9 mouse cellular contexts compared by ENCODE assay signal in genomic region chr17:48585902-48586359, GRCm38 (mm10).
DNase-seq lines count a peak whose midpoint lies in the region; ATAC-seq and TF ChIP-seq lines count a peak whose summit lies in the region.
"Had no signal": no experiment of that assay in that cellular context is flagged by ENCODE, and none has a peak within 500 bp of the region (broad histone marks: within the 10 kb centered on the region; RNA-seq: fewer than 3 reads in every experiment).

No protein-coding gene starts in this region.

- no peaks in the 10 kb centered on the region for H3K9me3 ChIP-seq in heart, embryonic 12.5 days (replicated peaks)
- no peaks in the 10 kb centered on the region for H3K9me3 ChIP-seq in forebrain, postnatal 0 days (ENCODE audit: low read length)

- no peak for DNase-seq in heart, adult 9 months (ENCODE audit: low spot score in 2 of 2)
- DNase-seq in ZHBTc4 (ENCODE audit: low read depth, low spot score) = peak; percentile 55
- peak; percentile 69 for DNase-seq in forebrain, postnatal 0 days
- peak; percentile 16 for DNase-seq in liver, adult 2 months (ENCODE audit: extremely low read depth, low read depth, low spot score)
- DNase-seq in left cerebral cortex, adult 18-20 months (ENCODE audit: low spot score in 2 of 2) = no peak
- no peak for DNase-seq in spleen, adult 12 weeks (ENCODE audit: low spot score)

- peak; percentile 82 for ATAC-seq in heart, embryonic 12.5 days (ENCODE audit: insufficient number of reproducible peaks, low FRiP score)
- ATAC-seq in forebrain, postnatal 0 days = peak; percentile 87

- TF ChIP-seq POLR2A in liver, adult 2 months (IDR thresholded peaks at IDR 0.05; ENCODE audit: extremely low read depth, insufficient read depth, low read length) = no peak
- no peak for TF ChIP-seq POLR2A in small intestine, adult 2 months (IDR thresholded peaks at IDR 0.05; ENCODE audit: low read depth, low read length)

- 3% methylated on average over 14 of the region's 14 CpGs for WGBS in heart, embryonic 12.5 days
- 7% methylated on average over 14 of the region's 14 CpGs for WGBS in forebrain, postnatal 0 days
- 4% methylated on average over 14 of the region's 14 CpGs for WGBS in liver, adult 2 months
- 5% methylated on average over 14 of the region's 14 CpGs for WGBS in small intestine, adult 2 months

- H3K27ac ChIP-seq in heart, embryonic 12.5 days (ENCODE audit: poor library complexity, severe bottlenecking) = peak overlapping the region; percentile 79
- peak overlapping the region; percentile 60 for H3K27ac ChIP-seq in forebrain, postnatal 0 days (ENCODE audit: low read depth, low read length)
- no peak overlapping the region for H3K27ac ChIP-seq in liver, adult 2 months (replicated peaks; ENCODE audit: insufficient read depth, low read depth, low read length)
- no peak overlapping the region for H3K27ac ChIP-seq in small intestine, adult 2 months (ENCODE audit: insufficient read depth, low read depth, low read length)

- peak overlapping the region; percentile 37 for H3K4me3 ChIP-seq in heart, embryonic 12.5 days
- peak overlapping the region; percentile 27 for H3K4me3 ChIP-seq in forebrain, postnatal 0 days (ENCODE audit: low read depth, low read length)
- H3K4me3 ChIP-seq in liver, adult 2 months (ENCODE audit: insufficient read depth, low read depth, low read length) = peak overlapping the region; percentile 18; the same call in 1 of the 2 replicates
- peak overlapping the region; percentile 50 for H3K4me3 ChIP-seq in small intestine, adult 2 months (ENCODE audit: low read depth, low read length)

- H3K36me3 ChIP-seq in heart, embryonic 12.5 days = no peaks in the 10 kb centered on the region
- H3K36me3 ChIP-seq in forebrain, postnatal 0 days (ENCODE audit: insufficient read depth) = no peaks in the 10 kb centered on the region
- H3K36me3 ChIP-seq in liver, adult 2 months (ENCODE audit: control insufficient read depth, insufficient read depth, low read length) = no peaks in the 10 kb centered on the region
- no peaks in the 10 kb centered on the region for H3K36me3 ChIP-seq in small intestine, adult 2 months (ENCODE audit: control insufficient read depth, insufficient read depth, low read length)
- H3K36me3 ChIP-seq: G1E had no signal

- H3K4me1 ChIP-seq in heart, embryonic 12.5 days (replicated peaks) = peaks cover 16% of the 10 kb centered on the region
- H3K4me1 ChIP-seq in forebrain, postnatal 0 days (ENCODE audit: insufficient read depth) = no peaks in the 10 kb centered on the region
- no peaks in the 10 kb centered on the region for H3K4me1 ChIP-seq in liver, adult 2 months (ENCODE audit: control insufficient read depth, insufficient read depth, low read length)
- no peaks in the 10 kb centered on the region; the same call in 1 of the 2 replicates for H3K4me1 ChIP-seq in small intestine, adult 2 months (ENCODE audit: control insufficient read depth, insufficient read depth, insufficient read length, low read length)

- peak overlapping the region; percentile 62 for H3K4me2 ChIP-seq in heart, embryonic 12.5 days
- peak overlapping the region; percentile 43 for H3K4me2 ChIP-seq in forebrain, postnatal 0 days (ENCODE audit: low read depth)

- no peaks in the 10 kb centered on the region for H3K27me3 ChIP-seq in heart, embryonic 12.5 days (replicated peaks)
- no peaks in the 10 kb centered on the region for H3K27me3 ChIP-seq in forebrain, postnatal 0 days (ENCODE audit: insufficient read depth, low read length)
- H3K27me3 ChIP-seq in liver, adult 2 months (ENCODE audit: control insufficient read depth, insufficient read depth, low read length) = no peaks in the 10 kb centered on the region
- no peaks in the 10 kb centered on the region for H3K27me3 ChIP-seq in small intestine, adult 2 months (ENCODE audit: control insufficient read depth, insufficient read depth, low read length)

- H3K79me2 ChIP-seq in liver, adult 2 months (ENCODE audit: control insufficient read depth, insufficient read depth, low read length) = no peaks in the 10 kb centered on the region

- no peak for TF ChIP-seq CTCF in forebrain, postnatal 0 days (IDR thresholded peaks at IDR 0.05; ENCODE audit: low read depth)
- no peak for TF ChIP-seq CTCF in liver, adult 2 months (IDR thresholded peaks at IDR 0.05; ENCODE audit: low read depth, low read length)
- TF ChIP-seq CTCF in small intestine, adult 2 months (IDR thresholded peaks at IDR 0.05; ENCODE audit: extremely low read depth, insufficient read length, insufficient replicate concordance, low read depth, low read length) = no peak

- no peak overlapping the region; the same call in 1 of the 2 replicates for H3K9ac ChIP-seq in heart, embryonic 12.5 days
- 0 out of 2 replicates have a peak overlapping the region, but pooled peaks have one; percentile 28 for H3K9ac ChIP-seq in forebrain, postnatal 0 days
- peak overlapping the region; percentile 40; the same call in 1 of the 2 replicates for H3K9ac ChIP-seq in liver, adult 2 months (ENCODE audit: low read depth, low read length)

Comparison
In these comparisons a context has a peak if more than half of its experiments do, and no peak if none do; other contexts are left out.
1. H3K27ac ChIP-seq: peak in heart, embryonic 12.5 days (single experiment) and forebrain, postnatal 0 days (single experiment); none in liver, adult 2 months (single experiment) and small intestine, adult 2 months (single experiment).
2. DNase-seq: peak in ZHBTc4 (single experiment), forebrain, postnatal 0 days (single experiment) and liver, adult 2 months (single experiment); none in heart, adult 9 months (0 of 2), left cerebral cortex, adult 18-20 months (0 of 2) and spleen, adult 12 weeks (single experiment).
3. Peak in every context shown above with its lines, with median percentiles within 50 percentile points of each other: H3K4me3 ChIP-seq.